Mouse (Mus musculus) spleen, adult 2 months (tissue): ENCODE measurements at regions not wholly inside any gene's neighbourhood (a gene's known extent, or its start where the extent isn't known, plus 50 kb on each side); places are given as distances from the start of the nearest gene placed in this dataset.

Experiments
- CTCF ChIP-seq: fragments of 200-500 bp; IDR thresholded peaks from 2 replicates; pipeline ENCODE4 v1.5.1; 2011; ENCODE audit warnings: mild to moderate bottlenecking, inconsistent platforms; ENCODE audit not compliant: insufficient read depth, insufficient read length, insufficient replicate concordance; ENCODE audit errors: extremely low read depth
- POLR2A ChIP-seq: fragments of 200-500 bp; IDR thresholded peaks from 2 replicates; pipeline ENCODE4 v1.6.1; 2011; ENCODE audit warnings: low read depth, low read length, inconsistent platforms

- TF ChIP-seq CTCF (no peak), POLR2A (no peak)
Measured at GRCm38 (mm10) chr3:38341666-38342065, 143.0 kb downstream of the Ankrd50 start.
